Mouse (Mus musculus): Measurements from ENCODE around the gene Def6.

Gene Def6

DNA sequence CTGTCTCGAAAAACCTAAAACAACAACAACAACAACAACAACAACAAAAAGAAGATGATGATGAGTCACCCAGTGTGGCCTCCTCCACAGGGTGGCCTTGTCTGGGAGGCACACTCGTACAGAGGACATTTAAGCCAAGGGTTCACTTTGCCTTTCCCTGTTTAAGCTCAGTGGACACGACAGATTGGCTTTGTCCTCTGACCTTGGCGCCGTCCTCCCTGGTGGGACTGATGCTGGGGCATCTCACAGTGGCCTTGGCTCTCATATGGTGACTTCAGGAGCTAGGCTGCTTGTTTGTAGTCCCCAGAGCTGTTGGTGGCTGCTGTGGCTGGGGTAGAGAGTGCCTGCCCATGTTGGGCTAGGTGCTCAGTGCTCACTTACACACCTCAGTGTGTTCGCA is 36.6 kb downstream of the Def6 start:
- DNase-seq = no peak

DNA sequence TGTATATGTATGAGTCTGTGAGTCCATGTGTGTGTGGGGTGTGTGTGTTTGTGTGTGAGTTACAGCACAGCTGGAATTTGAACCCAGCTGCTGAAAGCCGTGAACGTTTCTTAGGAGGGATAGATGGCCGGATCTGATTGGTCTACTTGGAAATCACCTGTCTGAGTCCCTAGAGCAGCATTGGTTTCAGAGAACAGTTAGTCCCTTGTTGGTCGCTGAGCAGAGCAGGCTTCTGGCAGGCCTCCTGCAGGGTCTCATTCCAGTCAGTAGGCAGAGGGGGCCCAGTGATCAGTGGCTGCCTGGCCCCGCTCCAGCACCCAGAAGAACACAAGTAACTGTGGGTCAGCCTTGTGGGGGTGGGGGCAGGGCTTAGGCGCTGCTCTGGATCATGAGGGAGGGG is 37.1 kb downstream of the Def6 start:
- DNase-seq = no peak

DNA sequence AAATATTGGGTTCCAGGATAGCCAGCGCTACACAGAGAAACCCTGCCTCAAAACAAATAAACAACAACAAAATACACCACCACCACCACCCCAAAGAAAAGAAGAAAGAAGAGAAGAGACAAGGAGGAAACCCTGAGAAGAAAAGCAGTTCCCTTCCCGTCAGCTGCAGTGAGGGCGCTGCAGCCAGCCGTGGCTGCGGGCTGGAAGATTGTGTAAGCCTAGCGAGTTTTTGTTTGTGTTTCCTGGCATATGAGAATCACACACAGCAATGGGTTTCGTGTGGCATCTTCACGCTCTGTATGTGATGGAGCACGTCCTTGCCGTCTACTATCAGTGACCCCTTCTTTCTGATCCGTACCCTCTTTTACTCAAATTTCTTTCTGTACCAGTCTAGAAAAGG is 39.1 kb downstream of the Def6 start:
- DNase-seq = no peak

DNA sequence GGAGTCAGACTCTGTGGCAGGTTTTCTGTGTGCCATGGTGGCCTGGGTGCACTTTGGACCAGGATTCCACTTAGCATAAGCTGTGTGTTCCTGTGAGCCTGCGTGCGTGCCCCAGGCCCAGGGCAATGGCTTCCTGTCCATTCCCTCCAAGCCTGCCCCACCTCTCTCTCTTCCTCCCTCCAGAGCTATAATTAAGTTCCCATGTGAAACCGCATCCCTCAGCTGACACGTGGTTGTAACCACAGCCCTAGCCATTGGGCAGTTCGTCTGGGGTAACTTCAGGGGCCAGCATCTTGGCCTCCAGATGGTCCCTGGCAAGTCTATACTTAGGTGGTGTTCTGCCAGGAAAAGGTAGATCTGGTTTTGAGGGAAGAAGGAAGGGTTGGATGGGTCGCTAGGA is 40.0 kb downstream of the Def6 start:
- no peak for DNase-seq

DNA sequence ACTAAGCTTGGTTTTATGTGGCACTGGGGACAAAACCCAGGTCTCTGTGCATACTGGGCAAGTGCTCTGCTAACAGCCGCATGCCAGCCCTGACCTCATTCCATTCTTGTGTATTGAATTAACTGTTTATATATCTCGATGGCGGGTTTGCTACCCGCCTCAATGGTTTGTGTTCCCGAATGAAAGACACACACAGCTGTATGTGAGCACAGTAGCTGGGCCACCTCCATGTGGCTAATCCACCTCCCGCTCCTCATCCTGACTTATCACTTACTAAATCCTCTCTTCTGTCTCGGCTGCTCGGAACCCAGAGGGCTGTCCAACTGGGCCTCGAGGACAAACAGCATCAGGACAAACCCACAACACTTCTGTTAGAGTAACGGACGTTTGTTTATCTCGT is 41.5 kb downstream of the Def6 start:
- DNase-seq = no peak

DNA sequence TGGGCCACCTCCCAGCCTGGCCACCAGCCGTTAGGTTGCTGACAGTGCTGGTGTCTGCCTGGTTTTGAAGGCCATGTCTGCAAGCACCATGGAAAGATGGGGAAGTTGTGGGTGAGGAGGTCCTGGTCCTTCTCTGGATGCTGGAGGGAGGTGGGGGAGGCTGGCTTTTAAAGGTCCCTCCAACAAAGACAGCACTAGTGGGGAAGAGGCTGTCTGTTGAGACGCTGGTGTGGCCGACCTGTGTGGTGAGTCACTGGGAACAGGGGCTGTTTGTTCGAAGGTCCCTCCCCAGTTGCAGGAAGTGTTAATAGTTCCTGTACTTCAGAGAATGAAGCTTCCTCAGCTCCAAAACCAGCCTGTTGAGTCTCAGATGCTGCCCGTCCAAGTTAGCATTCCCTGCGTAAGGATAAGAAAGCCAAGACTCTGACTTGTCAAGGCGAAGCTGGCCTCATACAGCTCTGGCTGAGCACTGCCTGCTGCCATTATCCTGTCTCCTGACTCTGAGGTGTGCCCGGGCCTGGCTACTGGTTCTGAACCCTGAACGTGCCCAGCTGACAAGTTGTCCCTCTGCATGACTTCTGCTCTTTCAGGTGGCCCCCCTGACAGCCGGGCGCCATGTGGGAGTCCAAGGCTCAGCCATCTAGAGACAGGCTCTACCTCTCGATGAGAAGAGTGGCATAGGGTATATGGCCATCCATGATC is 44.2 kb downstream of the Def6 start:
- no peak for DNase-seq

DNA sequence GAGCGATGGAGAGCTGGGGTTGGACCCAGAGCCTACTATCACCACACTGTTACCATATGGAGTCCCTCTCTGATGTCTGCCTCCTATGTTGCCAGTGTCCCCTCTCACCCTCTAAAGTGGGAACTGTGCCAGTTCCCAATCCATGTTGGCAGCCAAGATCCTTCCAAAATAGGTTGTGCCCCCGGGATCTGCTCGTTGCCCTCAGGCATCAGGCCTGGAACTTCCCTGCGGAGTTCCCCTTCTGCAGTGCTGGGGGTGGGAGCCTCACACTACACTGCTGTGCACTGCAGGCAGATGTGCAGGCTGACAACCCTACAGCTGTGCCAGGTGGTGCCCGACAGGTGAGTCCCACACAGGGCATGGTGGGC is 44.7 kb downstream of the Def6 start:
- no peak for DNase-seq

DNA sequence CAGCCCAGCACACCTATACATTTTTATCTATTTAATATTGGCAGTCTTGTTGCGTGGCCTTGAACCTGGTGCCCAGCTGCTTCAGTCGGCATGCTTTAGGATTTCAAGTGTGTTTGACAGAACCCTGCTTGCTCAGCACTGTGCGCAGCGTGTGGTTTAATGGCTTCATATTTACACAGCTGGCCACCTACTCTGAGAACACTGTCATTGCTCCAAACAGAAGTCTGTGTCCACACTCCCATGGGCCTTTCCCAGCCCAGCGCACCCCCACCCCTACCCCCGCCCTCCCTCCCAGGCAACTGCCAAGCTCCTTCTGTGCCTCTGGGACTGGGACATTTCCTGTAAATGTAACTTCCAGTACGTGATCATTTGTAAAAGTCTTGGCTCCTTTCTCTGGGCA is 45.6 kb downstream of the Def6 start:
- DNase-seq = peak; percentile 27

DNA sequence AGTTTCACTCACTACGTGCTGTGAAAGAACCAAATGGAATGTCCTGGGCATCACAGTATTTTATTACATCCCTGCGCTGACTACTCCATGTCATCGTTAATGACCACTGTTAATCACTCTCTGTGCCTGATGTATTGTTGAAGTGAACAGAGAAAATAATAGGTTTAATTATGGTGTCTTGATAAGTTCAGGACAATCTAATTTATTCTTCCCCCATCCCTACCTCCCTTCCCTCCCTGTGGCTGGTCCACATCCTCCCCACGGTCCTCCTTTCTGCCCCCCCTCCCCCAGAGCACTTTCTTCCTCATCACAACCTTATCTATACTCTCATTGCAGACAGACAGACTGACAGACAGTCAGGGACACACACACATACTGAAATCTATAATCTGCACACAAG is 47.2 kb downstream of the Def6 start:
- no peak for DNase-seq

DNA sequence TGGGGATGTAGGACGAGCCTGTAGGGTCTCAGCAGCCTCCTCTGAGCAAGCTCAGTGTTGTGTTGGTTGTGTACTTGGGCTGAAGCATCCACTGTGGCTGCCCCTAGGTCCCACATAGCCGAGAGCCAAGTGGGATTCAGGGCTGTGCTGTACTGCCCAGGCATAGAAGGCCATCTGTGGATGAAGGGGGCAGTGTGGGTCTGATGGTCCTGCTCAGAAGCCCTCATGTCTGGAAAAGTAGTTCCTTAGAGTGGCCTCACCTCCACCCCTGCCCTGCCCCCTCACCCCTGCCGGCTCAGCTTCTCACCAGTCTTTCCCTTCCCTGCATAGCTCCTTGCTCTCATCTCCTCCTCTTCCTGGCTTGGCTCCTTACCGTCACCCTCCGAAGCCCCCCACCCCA is 48.1 kb downstream of the Def6 start:
- DNase-seq = no peak

DNA sequence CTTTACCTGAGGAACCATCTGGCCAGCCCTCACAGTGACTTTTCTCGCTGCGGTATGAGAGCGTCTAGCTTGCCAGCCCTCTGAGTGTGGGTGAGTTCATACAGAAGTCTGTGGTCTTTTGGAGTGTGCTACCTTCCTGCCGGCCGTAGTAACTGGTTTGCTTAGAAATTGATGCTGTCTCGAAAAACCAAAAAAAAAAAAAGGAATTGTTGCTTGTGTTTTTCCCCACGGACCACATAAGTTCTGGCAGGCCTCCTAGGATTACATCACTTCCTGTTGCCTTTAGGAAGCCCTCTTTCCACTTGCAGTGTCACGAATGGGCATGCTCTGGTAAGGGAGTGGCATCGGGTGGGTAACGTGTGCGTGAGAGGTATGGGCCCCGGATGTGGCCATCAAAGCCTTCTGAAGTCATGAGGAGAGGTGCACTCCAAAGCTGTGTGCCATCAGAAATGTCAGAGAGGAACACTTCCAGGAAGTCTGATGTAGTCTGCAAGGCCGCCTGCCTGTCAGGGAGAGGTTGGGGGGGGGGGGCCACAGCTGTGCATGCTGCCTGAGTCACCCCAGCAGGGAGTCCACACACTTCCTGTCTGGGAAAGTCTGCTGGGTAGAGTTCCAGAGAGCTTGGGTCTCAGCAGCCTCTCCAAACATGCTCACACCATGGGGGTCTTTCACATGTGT is 49.2 kb downstream of the Def6 start:
- peak; percentile 54 for DNase-seq

DNA sequence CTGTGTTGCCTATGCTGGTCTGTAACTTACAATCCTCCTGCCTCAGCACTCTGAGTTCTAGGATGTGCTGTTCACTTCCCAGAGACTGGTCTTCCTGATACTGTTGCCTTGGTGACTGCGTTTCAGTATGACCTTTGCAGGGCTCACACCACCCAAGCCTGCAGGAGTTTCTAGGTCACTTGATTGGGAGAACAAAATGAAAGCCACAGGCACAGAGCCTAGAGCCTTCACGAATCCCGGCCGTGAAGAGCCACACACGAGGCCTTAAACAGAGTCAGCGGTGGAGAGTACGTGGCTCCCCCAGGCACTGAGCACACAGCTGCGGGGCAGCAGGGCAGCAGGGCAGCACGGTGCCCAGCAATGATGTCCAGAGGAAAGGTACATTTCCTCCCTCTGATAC is 50.7 kb downstream of the Def6 start:
- DNase-seq = no peak

DNA sequence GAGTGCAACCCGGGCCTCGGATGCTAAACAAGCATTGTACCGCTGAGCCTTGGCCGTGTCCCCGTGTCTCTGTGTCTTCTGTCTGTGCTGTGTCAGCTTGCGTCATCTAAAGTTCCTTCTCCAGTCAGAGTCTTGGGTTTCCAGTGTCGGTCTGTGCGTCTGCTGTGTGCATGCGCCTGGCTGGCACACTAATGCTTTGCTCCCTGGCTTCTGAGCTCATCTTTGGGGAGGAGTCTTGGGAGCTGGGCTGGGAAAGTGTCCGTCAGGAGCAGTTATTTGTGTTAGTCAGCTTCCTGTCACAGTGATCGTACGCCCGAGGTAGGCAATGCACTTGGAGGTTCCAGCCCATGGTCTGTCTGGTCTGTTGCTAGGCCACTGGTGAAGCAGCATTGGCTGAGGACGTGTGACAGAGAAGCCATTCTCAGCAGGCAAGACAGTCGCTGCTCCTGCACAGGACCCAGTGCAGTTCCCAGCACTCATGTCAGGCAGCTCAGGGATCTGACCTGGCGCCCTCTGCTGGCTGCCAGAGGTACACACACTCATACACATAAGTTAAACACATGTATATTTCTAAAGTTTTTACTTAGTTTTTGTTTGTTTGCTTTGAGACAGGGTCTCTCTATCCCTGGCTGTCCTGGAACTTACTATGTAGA is 52.4 kb downstream of the Def6 start:
- DNase-seq = no peak

DNA sequence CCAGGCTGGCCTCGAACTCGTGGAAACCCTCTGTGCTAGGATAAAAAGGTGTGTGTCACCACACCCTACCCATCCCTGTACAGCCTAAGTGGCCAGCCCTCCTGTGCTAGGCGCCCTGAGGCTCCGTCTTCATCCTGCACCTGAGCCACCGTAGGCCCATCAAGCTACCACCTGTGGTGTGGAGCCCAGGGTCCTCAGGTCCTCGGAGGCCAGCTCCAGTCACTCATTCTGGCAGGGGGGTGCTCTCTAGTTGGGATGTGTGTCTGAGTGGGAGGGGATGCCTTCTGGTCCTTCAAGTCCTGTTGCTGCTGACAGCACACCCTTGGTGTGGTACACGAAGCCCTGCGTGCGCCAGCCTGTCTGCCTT is 52.9 kb downstream of the Def6 start:
- DNase-seq = no peak

DNA sequence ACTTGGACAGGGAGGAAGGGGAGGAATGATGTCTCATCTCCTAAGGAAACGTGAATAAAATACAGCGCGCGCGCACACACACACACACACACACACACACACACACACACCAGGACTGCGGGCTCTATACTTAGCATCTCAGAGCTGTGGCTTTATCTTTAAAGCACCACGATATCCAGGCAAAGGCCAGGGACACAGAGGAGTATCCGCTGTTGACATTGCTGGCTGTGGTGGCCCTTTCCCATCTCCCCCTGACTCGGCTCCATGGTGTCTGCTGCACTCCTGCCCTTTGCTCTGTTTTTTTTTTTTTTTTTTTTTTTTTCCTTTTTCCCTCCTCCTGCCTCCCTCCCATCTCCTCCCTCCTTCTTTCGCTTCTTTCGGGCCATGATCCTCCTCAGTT is 54.2 kb downstream of the Def6 start:
- DNase-seq = no peak

DNA sequence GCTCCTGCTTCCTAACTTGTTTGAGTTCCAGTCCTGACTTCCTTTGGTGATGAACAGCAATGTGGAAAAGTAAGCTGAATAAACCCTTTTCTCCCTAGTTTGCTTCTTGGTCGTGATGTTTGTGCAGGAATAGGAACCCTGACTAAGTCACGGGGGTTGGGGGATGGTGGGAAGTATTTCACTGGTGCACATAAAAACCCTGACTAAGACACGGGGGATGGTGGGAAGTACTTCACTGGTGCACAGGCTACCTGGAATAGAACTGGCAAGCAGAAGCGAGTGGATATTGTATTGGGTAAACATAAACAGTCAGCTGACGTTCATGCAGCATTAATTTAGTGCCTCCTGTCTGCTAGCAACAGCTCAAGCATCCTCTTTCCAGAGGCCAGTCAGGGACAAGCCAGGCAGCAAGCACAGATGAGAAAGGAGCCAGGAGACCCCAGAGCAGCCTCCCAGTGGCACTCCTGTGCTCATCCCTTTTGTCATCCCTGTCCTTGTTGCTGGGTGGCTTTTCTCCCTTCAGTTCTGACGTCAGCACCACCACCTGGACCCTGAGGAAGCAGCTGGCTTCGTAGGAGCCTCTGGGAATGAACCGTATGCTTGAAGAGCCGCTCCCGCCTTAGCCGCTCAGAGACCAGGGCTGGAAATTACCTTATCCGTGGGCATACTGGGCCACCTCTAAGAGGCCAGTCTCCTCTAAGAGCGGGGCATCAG is 55.8 kb downstream of the Def6 start:
- no peak for DNase-seq

DNA sequence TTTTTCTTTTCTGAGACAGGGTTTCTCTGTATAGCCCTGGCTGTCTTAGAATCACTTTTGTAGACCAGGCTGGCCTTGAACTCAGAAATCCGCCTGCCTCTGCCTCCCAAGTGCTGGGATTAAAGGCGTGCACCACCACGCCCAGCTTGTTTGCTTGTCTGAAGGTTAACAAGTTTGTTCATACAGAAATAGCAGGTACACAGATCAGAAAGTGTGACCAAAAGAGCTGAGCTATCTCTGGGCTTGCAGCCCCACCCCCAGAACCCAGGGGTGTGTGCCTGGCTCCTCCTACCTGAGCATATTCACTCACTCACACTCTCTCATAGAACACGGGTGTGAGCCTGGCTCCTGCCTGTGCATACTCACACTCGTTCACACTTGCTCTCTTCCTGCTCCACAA is 59.7 kb downstream of the Def6 start:
- no peak for DNase-seq

DNA sequence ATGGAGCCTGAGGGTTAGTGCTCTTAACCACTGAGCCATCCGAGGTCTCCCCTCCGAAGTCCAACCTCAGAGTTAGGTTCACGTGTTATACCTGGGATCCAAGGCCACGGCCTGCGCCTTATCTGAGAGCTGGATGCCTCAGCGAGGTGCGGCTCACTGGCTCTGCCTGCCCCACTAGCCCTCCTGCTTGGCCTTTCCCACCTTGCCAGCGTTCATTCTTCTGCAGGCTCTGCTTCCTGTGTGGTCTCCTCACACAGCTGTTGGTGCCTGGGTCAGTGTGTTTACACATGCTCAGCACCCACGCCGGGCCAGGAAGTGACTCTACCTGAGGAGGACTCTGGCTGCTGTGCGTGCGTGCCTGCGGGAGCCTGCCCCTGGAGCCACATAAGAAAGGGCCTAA is 62.6 kb downstream of the Def6 start:
- DNase-seq = no peak

DNA sequence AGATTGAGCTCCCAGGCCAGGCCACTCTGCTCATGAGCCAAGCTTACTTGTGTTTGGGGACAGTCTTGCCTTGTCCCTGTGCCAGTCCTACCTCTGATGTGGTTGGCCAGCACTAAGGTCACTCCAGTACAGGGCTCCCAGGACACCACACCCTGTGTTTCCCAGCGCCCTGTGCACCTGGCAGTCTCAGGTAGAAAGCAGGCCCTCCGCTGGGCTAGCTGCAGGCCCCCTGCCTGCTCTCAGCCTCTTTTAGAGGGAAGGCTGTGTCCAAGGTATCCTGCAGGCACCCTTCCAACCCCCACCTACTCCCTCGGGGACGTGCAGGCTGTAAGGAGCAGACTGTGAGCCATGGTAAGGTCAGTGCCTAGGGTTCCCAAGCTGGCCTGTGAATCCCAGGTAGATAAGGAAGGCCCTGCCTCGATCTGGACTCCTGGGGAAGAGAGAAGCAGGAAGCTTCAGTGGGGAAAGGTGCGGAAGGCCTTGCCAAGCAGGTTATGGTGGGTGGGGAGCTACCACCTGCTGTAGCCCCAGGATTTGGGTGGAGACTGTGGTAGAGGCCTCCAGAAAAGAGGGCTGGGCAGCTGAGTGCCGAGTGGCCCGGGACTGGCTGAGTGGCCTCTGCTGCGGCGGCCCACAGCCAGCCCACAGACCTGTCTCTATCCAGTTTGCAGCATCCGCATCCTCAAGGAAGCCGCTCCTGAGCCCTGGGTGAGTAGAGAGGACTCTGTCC is 64.1 kb downstream of the Def6 start:
- no peak for DNase-seq

DNA sequence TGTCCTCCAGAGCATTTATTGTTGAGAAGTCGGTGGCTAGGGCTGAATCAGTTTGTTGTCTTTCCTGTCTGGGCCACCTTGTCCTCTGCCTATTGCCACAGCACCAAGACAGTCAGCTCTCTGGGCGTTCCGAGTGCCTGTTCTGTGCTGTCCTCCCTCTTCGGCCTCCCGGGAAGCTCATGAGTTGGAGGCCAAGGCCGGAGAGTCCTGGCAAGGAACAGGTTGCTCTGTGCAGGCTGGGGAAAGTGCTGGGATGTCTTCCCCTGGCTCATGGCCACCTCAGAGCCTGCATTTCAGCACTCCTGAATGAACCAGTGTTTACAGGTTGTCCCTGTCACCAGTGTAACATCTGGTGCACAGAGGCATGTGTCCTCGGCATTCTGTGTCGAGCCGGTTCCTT is 64.7 kb downstream of the Def6 start:
- no peak for DNase-seq

DNA sequence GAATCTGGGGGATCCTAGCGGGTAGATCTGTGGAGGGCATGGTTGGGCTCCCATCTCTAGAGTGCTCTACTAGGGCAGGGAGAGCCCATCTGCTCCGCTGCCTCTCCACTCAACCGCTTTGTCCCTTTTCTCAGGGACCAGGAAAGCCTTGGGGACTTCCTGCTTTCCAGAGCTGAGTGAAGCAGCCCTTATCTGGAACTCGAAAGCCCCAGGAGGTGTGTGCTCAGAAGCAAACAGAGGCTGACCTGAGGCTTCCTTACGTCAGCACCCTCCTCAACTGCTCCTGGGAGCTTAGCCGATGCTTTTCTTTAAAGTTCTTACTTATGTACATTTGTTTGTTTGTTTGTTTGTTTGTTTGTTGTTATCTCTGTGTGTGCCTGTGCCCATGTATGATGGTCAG is 65.3 kb downstream of the Def6 start:
- DNase-seq = no peak

DNA sequence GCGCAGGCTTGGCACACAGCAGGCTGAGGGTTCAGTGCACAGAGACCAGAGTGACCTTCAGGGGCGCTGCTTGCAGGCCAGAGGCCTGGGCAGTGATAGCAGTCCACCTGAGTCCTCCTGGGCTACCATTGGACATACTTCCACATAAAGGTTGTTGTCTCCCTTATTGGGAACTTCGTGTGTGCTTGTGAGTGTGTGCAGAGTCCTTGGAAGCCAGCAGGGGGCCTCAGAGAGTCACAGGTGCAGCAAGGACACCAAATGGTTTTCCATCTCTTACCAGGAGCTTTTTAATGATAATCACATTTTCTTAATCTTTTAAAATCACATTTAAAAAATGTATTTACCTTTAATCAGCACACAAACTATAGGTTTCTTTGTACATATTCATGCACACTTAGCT is 67.2 kb downstream of the Def6 start:
- DNase-seq = peak; percentile 49

DNA sequence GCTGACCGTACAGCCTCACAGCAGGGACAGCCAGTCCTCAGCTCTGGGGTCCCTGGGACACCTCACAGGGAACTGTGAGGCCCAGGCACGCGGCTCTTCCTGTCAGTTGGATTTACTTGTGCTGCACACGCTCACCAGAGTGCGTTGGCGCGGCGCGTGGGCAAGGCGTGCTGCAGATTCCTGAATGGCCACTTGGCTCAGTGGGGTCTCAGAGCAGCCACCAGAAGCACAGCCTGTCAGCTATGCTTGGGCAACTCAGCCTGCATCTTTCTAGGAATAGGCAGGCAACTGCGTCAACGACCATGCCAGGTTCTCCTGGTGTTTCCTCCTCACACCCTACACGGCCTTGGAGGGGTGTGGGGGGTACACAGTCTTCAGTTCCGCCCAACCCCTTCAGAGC is 69.6 kb downstream of the Def6 start:
- DNase-seq = no peak

Data from kidney, adult 18-20 months (tissue).